Mouse (Mus musculus) c-Kit-positive CD71-negative TER-119-negative erythroid progenitor cells, embryonic 14.5 days (primary cell): Measurements from ENCODE around the gene Rpl3.

Source experiments
- DNase-seq: peaks from one replicate; pipeline ENCODE4 v3.0.0-alpha.2; 2013; ENCODE audit warnings: low read depth

The Rpl3 gene

DNA sequence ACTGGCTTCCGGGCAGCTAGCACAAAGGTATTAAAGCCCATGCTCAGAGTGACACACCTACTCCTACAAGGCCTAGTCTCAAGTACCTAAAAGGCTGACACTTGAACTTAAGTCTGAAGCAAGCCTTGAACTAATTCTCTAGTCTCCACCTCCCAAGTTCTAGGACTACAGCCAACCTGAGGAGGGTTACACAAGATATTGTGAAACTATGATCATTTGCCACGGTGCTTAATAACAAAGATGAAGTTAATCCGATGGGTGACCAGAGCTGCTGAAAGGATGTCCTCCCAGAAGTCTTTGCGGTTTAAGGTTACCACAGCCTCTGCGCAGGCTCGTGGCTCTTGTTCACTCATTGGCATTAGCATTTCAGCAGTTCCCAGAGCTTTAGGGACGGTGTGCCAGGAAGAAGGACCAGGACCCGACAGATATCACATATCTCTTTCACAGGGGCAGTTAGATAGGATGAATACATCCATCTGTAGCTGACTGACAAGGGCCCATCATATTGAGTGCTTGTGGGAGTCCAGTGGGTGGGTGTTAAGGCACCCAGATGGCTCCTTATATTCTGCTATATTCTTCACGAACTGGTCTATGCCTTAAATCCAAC is 4.2 kb downstream of the Rpl3 start:
- DNase-seq, result no peak

DNA sequence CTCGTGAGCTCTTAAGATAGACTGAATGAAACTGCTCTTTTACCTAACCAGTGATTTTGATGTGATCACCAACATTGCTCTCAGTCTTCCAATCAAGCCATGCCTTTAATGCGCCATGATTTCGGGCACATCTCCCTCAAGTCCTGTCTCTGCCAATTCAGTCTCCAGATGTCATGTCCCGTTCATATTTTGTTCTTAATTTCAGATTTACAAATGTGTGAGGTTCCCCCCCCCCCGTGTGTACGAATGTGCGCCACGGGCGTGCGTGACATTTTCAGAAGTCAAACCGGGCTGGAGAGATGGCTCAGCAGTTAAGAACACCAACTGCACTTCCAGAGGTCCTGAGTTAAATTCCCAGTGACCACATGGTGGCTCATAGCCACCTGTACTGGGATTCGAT is 7.9 kb downstream of the Rpl3 start:
- DNase-seq, result no peak

DNA sequence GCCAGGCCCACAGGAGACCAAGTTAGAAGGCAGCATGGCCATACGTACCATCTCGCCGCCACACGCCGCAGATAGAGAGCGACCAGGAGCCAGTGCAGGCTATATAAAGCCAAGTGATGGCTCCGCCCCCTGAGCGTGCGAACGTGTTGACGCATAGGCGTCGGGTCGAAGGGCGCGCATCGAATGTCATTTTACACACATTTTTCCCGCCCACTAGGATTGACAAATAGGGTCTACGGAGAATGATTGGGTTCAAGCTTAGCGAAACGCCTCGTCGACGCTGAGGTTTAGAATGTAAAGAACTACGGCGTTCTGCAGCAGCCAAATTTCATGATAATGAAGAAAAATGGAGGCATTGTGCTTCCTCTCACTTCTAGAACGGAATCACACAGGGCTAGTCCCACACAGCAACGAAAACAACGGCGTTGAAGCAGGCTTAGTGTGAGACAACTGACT is 8.4 kb downstream of the Rpl3 start:
- DNase-seq, result peak; percentile 99

DNA sequence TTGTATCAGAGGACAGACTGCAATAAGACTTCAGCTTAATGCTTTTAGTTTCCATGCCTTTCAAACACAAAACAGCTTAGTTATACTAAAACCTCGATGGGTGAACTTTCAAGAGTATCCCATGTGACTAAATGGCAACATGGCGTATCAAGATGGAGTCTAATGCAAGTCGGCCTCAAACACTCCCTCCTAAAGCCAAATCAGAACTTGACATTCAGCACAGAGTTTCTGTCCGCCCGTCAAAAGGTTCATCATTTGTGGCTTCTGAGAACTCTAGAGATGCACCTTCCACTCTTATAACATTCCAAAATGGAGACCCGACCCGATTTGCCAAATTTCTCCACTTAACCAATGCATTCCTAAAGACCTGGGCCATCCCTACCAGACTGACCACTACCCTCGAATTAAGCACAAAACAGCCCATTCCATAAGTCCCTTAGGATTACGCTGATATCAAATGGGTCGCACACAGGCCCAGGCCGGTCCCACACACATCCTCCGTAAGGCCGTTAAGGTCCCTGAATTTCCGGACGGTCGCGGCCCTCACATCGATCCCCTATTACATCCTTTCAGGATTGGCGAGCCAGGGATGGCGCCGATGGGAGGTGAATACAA is 8.9 kb downstream of the Rpl3 start:
- no peak for DNase-seq

DNA sequence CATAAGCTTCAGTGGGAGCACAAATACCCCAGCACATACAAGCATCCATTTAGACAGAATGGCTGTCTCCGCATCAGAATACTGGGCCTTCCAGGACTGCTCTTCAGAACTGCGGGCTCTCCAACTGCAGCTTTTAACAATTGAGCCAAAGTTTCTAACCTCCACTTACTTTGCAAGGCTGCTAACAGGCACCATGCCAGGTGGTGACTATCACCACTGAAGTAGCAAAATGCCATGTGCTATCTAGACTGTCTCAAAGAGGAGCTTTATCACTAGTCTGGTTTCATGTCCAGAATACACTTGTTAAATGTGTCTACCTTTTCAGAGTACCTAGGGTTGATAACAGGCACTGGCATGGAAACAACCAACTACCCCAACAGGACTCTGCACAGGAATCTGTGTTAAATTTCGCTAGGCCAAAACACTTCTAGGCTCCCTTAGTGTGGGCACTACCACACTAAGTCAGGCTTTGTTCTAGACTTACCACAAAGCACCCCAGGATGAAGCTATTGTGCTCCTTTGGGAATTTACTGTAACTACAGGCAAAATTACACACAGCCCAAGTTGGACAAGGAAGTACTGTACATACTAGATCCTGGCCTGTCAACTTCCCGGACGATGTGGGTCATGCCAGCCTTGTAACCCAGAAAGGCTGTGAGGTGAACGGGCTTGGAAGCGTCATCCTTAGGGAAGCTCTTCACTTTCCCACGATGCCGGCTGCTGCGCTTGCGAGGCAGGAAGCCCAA is 9.7 kb downstream of the Rpl3 start:
- DNase-seq, result no peak

DNA sequence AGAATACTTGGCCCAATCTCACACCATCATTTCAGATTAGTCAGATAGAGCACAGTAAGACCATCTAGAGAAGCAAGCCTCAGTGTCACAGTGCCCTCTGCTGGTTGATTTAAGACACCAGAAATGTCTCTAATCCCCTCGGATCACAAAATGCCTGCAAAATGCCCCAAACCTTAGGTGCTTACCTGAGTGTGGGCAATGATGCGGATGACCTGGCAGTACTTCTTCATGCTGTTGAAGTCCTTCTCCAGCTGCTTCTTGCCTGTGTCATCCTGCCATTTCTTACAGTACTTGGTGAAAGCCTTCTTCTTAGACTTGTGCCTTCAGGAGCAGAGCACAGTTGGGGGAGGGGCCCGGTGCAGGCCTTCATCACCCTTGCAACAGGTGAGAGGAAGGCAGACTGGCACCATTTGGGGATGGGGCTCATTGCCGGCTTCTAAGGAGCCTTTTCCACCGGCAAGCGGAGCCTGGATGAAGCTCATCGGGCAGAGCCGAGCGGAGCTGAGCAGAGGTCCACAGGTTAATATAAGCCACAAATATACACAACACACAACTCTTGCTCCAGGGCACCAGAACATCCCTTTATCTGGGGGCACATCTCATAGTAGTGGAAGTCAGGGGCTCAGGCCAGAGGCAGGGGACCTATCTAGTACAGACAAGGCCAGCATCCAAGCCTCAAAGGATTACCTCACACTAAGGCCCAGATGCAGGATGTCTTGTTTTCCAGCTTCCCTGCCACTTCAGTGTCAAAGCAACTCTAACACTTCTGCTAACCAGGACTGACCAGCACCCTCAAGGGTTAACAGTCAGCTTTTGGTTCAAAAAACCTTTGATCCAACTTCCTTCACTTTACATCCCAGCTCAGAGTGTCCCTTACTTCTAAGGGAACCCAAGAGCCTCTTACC is 10.7 kb downstream of the Rpl3 start:
- no peak for DNase-seq

DNA sequence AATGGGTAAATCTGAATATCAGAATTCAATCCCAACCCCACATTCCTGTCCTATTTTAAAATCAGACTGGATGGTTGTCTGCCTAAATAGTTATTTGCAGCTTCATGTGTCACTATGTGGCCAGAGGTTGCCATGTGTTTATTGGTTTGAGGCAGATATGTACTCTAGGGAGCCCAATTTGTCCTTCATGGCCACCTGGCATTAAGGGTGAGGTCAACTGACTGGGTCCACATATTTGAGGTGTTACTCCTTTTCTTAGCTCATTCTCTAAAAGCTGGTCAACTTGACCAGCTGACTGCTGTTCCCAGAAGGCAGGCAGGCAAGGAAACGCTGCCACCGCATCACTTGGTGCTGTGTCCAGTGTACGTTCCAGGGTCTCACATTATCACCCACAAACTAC is 11.7 kb downstream of the Rpl3 start:
- DNase-seq, result no peak

DNA sequence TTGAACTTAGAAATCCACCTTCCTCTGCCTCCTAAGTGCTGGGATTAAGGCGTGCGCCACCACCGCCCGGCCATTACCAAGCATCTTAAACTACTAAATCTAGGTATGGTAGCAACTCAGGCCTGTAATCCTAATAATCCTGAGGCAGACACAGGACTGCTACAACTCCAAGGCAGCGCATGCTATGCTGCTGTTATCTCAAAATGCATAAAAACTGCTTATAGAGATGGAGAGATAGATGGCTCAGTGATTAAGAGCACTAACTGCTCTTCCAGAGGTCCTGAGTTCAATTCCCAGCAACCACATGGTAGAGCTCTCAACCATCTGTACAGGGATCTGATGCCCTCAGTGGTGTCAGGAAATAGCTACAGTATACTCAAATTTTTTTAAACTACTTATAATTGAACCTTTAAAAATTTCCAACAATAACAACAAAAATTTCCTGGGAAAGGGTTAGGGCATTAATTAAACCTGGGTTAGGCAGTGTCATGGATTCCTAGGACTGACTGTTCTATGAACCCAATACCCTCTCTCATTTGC is 12.5 kb downstream of the Rpl3 start:
- no peak for DNase-seq

DNA sequence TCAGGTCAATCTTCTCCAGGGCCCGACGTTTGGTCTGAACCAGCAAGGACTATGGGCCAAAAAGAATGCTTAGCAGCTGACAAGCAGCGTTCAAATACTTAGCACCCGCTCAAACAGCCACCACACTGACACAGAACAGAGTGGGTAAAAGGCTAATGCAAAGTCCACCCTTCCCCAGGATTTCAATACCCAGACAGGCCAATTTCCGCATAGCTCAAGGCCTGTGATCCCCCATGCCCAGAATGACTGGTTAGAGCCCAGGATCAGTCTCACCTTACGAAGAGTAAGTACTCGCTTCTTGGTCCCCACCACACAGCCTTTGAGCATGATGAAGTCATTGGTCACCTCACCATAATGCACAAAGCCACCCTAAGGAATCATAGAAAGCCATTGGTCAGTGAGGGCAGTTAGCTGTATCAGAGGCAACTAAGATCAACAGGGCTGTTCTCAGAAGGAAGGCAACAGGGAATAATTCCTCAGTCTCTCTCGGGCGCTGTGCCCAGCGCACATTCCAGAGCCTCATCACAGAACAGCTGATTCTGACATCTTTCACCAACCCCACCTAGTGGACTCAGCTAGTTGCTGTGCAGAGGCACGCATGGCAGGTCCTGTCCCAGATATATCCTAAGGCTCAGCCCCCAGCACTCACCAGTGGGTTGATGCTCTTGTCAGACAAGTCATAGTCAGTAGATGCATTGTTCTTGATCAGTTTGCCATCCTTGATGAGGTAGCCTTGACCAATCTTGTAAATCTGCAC is 13.4 kb downstream of the Rpl3 start:
- no peak for DNase-seq

DNA sequence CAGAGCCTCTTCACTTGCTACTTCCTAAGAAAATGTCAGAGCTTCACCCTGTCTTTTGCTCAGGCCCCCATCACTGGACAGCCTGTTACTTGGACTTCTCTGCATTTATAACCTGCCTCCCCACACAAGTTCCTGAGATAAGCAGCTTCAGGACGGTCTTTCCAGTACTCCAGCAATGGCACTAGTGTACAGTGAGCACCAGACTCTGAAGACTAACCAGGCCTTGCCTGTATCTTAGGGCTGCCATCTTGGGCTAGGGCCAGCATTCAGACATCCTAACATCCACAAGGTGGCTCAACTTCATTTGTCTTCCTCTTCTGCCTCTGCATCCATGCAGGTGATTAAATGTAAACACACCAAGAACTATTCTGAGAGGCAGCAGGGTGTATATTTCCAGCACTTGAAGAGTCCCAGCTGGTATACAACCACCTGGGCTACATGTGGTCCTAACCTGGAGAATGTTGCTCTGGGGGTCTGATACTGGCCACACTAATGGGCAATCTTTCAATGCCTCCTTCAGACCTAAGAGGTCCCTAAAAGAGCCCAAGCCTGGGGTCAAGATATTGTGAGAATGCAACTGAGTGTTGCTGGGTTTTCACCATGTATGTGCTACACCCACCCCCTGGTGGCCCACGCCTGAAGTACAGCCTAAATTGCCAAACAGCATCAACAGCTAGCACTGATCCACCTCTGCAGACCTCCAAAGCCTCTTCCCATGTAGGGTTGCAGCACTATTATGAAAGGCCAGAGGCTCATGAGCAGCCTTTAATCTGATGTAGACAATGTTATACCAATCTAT is 15.1 kb downstream of the Rpl3 start:
- DNase-seq, result no peak

DNA sequence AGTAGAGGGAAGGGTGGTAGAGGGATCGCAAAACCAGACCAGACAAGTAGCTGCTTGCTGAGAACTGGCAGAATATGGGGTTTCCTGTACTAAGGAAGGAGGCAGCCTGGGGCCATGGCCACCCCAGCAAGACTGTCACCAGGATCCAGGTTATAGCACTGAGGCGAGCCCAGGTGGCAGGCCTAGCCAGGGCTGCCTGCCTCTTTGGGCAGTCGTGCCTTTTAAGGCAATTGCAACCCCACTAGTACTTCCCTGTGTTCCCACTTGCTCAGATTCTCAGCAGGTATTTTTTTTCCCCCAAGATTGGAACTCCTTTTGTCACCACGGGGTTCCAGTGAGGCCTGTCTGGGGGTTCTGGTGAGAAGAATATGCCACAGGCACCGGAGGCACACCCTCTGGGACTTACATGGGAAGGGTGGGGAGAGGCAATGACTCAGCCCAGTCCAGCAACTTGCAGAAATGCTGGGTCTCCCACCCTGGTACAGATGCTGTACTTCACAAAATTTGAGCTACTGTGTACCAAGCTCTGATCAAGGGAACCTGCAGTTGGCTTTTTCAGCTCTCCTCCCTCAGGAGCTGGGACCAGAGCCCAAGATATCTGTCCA is 15.8 kb downstream of the Rpl3 start:
- no peak for DNase-seq

DNA sequence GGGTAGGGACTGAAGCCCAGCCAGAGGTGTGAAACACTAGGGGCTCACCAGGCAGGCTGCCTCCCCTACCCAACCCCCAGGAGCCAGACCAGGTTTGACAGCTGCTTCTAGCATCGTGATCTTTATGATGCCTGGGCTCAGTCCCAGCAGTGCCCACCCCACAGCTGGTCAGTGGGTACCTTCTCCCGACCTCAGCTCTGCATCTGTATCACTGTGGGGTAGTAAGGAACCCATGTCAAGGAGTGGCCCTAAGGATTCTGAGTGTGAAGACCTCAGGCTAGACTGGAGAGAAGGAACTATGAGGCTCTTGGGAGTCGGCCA is 16.3 kb downstream of the Rpl3 start:
- no peak for DNase-seq

DNA sequence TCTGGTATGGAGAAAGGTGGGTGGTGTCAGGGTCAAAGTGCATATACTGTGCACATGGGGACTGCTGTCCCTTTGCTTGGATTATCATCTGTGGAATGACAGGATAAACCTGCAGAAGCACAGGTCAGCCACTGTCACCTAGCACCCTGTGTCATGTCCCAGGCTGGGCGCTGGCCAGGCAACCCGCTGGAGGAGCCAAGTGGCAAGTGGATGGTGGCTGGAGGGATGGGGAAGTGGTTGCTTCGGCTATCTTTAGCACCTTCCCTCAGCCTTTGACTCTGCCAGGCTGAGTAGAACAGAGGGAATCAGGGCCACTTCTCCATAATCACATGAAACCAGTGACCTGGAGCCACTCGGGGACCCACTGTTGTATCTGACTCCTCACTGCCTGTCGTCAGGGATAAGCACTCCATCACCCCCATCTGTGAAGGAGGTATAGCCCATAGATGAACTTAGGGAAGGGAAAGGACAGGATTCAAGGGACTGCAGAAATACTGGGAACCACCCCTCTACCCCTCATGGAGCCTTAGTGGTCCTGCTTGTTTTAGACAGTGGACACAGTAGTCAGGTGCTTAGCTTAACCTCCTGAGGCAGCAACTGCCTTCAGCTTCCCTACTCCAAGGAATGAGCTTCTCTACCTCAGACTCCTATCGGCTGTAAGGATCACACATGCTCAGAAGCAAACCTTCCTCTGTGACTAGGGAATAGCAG is 16.9 kb downstream of the Rpl3 start:
- DNase-seq, result no peak

DNA sequence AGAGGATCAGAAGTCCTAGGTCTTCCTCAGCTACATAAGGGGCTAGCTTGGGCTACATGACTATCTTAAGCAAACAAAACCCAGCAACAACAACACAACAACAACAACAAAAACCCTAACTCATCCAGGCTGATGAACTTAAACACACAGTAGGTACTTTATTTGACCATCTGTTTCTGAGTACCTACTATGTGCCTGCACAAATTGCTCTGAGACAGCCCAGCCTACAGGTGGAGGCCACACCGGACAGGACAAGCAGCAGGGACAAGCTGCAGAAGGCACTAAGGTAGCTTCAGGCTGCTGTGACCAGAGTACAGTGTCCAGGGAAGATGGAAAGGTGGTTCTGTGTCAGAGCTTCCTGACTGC is 18.4 kb downstream of the Rpl3 start:
- DNase-seq, result no peak

DNA sequence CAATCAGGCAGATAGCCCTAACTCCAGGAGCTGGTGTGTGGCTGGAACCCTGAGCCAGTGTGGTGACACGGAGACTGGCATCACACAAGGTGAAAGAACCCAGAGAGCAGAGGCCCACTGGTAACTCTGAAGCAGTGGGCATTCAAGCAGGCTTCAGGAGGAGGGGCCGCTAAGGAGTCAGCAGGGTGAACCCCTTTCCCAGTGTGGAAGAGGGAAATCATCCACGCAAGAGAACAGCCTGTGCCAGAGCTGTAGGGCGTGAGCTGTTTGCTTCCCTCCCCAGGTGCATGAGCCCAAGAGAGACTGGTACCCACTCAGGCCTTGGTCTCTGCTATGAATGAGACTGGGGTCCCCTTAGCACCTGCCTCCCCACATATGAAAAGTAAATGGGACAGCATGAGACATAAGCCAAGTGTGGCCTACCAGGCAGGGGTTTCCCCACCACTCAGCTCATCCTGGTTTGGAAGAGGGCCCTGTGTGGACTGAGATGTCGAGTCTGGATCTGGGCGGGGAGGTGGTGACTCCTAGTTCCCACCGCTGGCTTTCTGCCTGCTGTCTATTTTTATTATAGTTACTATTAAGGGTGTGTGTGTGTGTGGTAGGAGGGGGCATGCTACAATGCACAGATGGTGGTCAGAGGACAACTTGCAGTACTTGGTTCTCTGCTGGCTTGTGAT is 19.0 kb downstream of the Rpl3 start:
- DNase-seq, result no peak

DNA sequence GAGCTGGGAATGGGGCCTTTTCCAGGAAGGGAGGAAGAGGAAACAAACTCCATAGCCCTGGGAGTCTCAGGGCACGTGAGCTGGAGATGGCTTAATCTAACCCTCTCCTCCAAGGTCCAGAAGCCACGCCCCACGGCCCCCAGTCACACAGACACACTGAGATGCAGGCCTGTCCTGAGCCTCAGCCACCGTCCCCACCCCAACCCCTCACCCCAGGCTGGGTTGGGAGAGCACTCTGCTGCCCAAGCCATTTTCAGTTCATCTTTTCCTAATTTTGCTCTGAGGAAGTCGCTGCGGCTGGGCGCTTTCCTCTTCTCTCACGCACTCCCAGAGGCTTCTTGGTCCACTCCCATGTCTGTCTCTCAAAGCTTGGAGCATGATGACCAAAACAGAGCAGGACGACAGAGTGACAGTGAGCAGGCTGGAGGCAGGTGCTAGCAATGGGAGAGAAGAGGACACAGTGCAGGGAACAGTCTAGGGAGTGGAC is 19.7 kb downstream of the Rpl3 start:
- no peak for DNase-seq

DNA sequence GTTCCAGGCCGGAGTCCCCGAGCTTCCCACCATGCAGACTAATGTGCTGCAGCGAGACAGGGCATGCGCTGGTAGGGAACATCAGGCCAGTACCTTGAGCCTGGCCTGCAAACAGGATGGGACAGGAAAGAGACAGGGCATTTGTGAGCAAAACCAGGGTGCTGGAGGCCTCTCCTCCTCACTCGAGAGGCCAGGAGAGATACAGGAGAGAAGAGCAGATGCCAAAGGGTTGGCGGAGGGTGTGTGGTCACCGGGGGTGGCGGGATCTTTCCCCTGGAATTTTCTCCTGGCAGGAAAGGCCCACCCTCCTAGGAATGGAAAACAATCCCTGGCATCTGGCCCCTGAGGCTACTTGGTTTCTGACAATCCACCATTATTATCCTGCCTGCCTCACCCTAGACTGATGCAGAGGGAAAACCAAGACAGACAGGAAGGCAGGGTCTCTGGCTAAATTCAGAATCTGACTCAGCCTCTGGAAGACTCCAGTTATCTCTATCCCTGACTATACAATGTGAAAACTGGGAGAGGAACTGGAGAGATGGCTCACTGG is 21.5 kb downstream of the Rpl3 start:
- DNase-seq, result no peak

DNA sequence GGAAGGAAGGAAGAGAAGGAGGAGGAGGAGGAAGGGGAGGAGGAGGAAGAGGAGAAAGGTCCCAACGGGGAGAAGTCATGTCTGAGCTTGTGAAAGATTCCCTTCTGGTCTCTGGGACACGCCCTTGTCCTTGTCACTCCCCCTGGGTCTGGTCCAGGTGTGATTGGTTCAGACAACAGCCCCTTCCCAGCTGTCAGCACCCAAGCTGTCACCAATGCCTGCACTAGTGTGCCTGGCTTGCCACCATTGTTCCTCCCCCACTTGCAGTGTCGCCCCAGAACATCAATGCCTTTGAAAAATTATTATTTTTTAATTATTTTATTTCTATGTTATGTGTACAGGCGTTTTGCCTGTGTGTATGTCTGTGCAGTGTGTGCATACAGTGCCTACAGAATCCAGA is 22.5 kb downstream of the Rpl3 start:
- no peak for DNase-seq

DNA sequence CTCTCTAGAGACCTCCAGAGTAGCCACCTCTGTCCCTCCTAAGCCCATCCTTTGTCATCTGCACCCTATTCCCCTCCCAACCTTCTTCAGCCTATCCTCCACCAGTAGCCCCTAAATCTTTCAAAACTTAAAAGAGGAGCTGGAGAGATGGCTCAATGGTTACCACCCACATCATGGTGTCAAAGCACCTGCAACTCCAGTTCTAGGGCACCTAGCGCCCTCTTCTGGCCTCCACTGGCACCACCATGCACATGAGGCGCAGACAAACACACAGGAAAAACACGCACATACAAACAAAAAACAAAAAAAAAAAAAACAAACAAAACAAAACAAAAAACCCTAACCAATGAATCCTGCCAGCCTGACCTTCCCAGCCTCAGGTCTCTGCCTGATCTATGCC is 25.1 kb downstream of the Rpl3 start:
- no peak for DNase-seq
